Mouse (Mus musculus) G1E (cell line): ENCODE results near the gene Best2. TPM values are rescaled to one million over a fixed set of nuclear protein-coding genes. Genes with fewer than 3 reads are reported as not detected.

Experiments
- ATAC-seq: 2 replicates; pipeline ENCODE4 v1.8.0; 2016; ENCODE audit warnings: mild to moderate bottlenecking; ENCODE audit not compliant: insufficient number of reproducible peaks, poor library complexity, low FRiP score, severe bottlenecking; ENCODE audit errors: extremely low read depth
- DNase-seq: peaks from one replicate; pipeline ENCODE4 v3.0.0; 2012; ENCODE audit warnings: low spot score
- H3K27me3 ChIP-seq: 2 replicates; pipeline ENCODE4 v1.6.1; 2012; ENCODE audit warnings: mild to moderate bottlenecking, low read length, inconsistent platforms; ENCODE audit not compliant: insufficient read depth
- H3K36me3 ChIP-seq: replicated peaks from 2 replicates; pipeline ENCODE3; 2012; ENCODE audit warnings: mild to moderate bottlenecking, inconsistent platforms
- H3K4me1 ChIP-seq: 2 replicates; pipeline ENCODE4 v1.6.1; 2012; ENCODE audit warnings: low read depth, low read length, inconsistent platforms, mixed read lengths; ENCODE audit not compliant: insufficient read depth
- H3K4me3 ChIP-seq: 2 replicates; pipeline ENCODE4 v1.5.1; 2012; ENCODE audit warnings: low read depth, mild to moderate bottlenecking, inconsistent platforms, low read length, moderate library complexity, mixed read lengths
- H3K9me3 ChIP-seq: replicated peaks from 2 replicates; pipeline ENCODE4 v1.6.1; 2012; ENCODE audit warnings: inconsistent platforms
- CTCF ChIP-seq: IDR thresholded peaks from 2 replicates; pipeline ENCODE4 v1.5.1; 2012; ENCODE audit warnings: low read depth, low read length, inconsistent platforms, mixed read lengths
- GATA1 ChIP-seq: IDR thresholded peaks from 2 replicates; pipeline ENCODE4 v1.6.1; 2012; ENCODE audit warnings: borderline replicate concordance, low read length, inconsistent platforms, mixed read lengths
- GATA2 ChIP-seq: IDR thresholded peaks from 2 replicates; pipeline ENCODE4 v1.6.1; 2012; ENCODE audit warnings: low read depth, low read length, inconsistent platforms, borderline replicate concordance
- POLR2AphosphoS5 ChIP-seq: IDR thresholded peaks from 2 replicates; pipeline ENCODE4 v1.6.1; 2012; ENCODE audit warnings: low read depth, low read length, inconsistent platforms; ENCODE audit not compliant: insufficient replicate concordance
- TAL1 ChIP-seq: conservative IDR thresholded peaks from 2 replicates; pipeline ENCODE4 v1.6.1; 2012; ENCODE audit warnings: low read depth, low read length, inconsistent platforms, mixed read lengths
- polyA plus RNA-seq: library from polyadenylated mRNA; stranded (reverse); fragments of >175 nt; gene quantifications from 2 replicates; pipeline ENCODE4 v1.2.3, GENCODE M21; 2012
- total RNA-seq, 2 experiments: library from RNA; stranded (forward) in 1 of 2; stranded (reverse) in 1 of 2; fragments of 200-1000 nt in 1 of 2; fragments of >200 nt in 1 of 2; fragmentation: Nextera tagmentation in 1 of 2; gene quantifications; 2 replicates each; pipeline ENCODE4 v1.2.3; 2014 to 2017

Gene Best2
- total and polyA plus RNA-seq, 3 experiments: not detected

- DNase-seq: peak; percentile 90
- no peaks in the 10 kb centered on the region for H3K27me3 ChIP-seq
- H3K9me3 ChIP-seq: no peaks in the 10 kb centered on the region
- no peak for TF ChIP-seq TAL1
- no peak for TF ChIP-seq POLR2AphosphoS5
- no peak for TF ChIP-seq CTCF
- TF ChIP-seq GATA1: no peak
- no peak for TF ChIP-seq GATA2
- H3K4me1 ChIP-seq: peaks cover 62% of the 10 kb centered on the region
- peak; percentile 82 for ATAC-seq
- H3K4me3 ChIP-seq: peak within 1 kb of the TSS; percentile 88
- H3K36me3 ChIP-seq: peaks cover 60% of the 10 kb centered on the region
Observed at GRCm38 (mm10) chr8:85025098-85025932, 11.0 kb upstream of the Best2 start, which contains the start of gene Asna1. Gene Asna1 (minus strand): TSS chr8:85025281.

DNA sequence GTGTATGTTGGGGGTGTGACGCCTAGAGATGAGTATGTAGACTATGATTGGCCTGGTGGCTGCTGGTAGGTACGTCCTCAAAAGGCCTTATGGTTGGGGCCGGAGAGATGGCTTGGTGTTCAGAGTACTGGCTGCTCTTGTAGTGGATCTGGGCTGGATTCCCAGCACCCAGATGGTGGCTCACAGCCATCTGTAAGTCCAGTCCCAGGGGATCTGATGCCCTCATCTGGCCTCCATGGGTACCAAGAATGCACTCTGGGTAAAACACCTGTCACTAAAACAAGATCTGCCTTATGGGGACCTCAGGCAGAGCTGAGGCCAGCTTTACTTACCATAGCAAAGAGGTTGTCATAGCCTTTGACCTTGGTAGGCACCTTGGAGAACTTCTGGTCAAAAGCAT, 9.5 kb upstream of the Best2 start:
- Histone ChIP-seq H3K4me1 (peaks cover 52% of the 10 kb centered on the region), H3K4me3 (peak overlapping the region; percentile 88), H3K9me3 (no peaks in the 10 kb centered on the region), H3K36me3 (peaks cover 60% of the 10 kb centered on the region), H3K27me3 (no peaks in the 10 kb centered on the region)
- TF ChIP-seq TAL1 (no peak), GATA2 (no peak), GATA1 (no peak), POLR2AphosphoS5 (no peak), CTCF (no peak)
- DNase-seq: no peak
- ATAC-seq: no peak

GRCm38 (mm10) chr8:85021514-85022055, 7.3 kb upstream of the Best2 start:
- Histone ChIP-seq H3K4me1 (peaks cover 43% of the 10 kb centered on the region), H3K4me3 (no peak overlapping the region), H3K9me3 (no peaks in the 10 kb centered on the region), H3K27me3 (no peaks in the 10 kb centered on the region), H3K36me3 (peaks cover 76% of the 10 kb centered on the region)
- no peak for DNase-seq
- no peak for TF ChIP-seq POLR2AphosphoS5
- no peak for TF ChIP-seq TAL1
- no peak for TF ChIP-seq CTCF
- no peak for TF ChIP-seq GATA1
- no peak for TF ChIP-seq GATA2
- ATAC-seq: no peak

- Histone ChIP-seq H3K36me3 (peaks cover 57% of the 10 kb centered on the region), H3K27me3 (peaks cover 22% of the 10 kb centered on the region)
- no peak for TF ChIP-seq GATA2
- no peak for TF ChIP-seq POLR2AphosphoS5
- no peak for TF ChIP-seq CTCF
- TF ChIP-seq TAL1: no peak
- TF ChIP-seq GATA1: no peak
Observed at GRCm38 (mm10) chr8:85017209-85017608, 2.9 kb upstream of the Best2 start.

DNA sequence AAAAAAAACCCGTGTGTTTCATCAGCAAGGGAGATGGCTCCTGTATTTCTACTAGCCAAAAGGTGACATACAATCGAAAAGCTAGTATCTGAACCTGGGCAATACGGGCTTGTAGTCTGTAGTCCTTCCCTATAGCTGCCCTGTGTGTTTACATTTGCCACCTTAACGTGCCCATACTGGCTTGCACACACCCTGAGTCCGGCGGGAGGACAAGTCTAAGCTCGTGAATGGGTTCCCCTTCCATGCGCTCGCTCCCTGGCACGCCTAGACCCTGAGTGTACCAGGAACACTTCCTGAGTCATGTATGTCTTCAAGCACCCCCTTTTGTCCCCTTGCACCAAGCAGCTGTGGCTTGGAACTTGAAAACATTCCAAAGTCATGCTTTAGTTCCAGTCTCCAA, 2.4 kb upstream of the Best2 start:
- Histone ChIP-seq H3K27me3 (peaks cover 24% of the 10 kb centered on the region), H3K4me3 (no peak overlapping the region), H3K4me1 (peaks cover 26% of the 10 kb centered on the region), H3K36me3 (peaks cover 52% of the 10 kb centered on the region), H3K9me3 (no peaks in the 10 kb centered on the region)
- no peak for ATAC-seq
- no peak for DNase-seq
- TF ChIP-seq CTCF (no peak), GATA1 (no peak), GATA2 (no peak), TAL1 (no peak), POLR2AphosphoS5 (no peak)

More at GRCm38 (mm10) chr8:85017209-85017608, 2.9 kb upstream of the Best2 start:
- Histone ChIP-seq H3K9me3 (no peaks in the 10 kb centered on the region), H3K4me3 (no peak overlapping the region), H3K4me1 (peaks cover 28% of the 10 kb centered on the region)
- no peak for ATAC-seq
- no peak for DNase-seq

- DNase-seq (no peak), ATAC-seq (no peak)
- H3K36me3 ChIP-seq: peaks cover 18% of the 10 kb centered on the region
- H3K9me3 ChIP-seq: peaks cover 3% of the 10 kb centered on the region
- H3K4me1 ChIP-seq: peaks cover 15% of the 10 kb centered on the region
- H3K4me3 ChIP-seq: no peak overlapping the region; the same call in 1 of the 2 replicates
- TF ChIP-seq GATA2 (no peak), GATA1 (no peak), TAL1 (no peak)
- H3K27me3 ChIP-seq: peaks cover 43% of the 10 kb centered on the region
Observed at GRCm38 (mm10) chr8:85013230-85013840, 996 bp downstream of the Best2 start.
